Mouse (Mus musculus): ENCODE data around the gene Olfr1161. TPM values are rescaled to one million over a fixed set of nuclear protein-coding genes. Genes with fewer than 3 reads are reported as not detected.

Gene Olfr1161
- polyA plus RNA-seq, 1 experiment, result not detected

- TF ChIP-seq CTCF (conservative IDR thresholded peaks at IDR 0.05; ENCODE audit: insufficient read depth, insufficient read length, low read depth, low read length), result no peak
- TF ChIP-seq POLR2A (IDR thresholded peaks at IDR 0.05; ENCODE audit: low read depth, low read length), result no peak
- H3K27me3 ChIP-seq (replicated peaks; ENCODE audit: control insufficient read depth, insufficient read depth, low read length), result no peaks in the 10 kb centered on the region
- no peak within 1 kb of the TSS for H3K27ac ChIP-seq (ENCODE audit: insufficient read depth, low read depth, low read length)
- no peak within 1 kb of the TSS for H3K4me3 ChIP-seq (ENCODE audit: insufficient read depth, low read depth, low read length)
- no peaks in the 10 kb centered on the region for H3K4me1 ChIP-seq (ENCODE audit: control insufficient read depth, insufficient read depth, low read length)
- DNase-seq, result no peak
- H3K36me3 ChIP-seq (ENCODE audit: control insufficient read depth, insufficient read depth, low read length), result no peaks in the 10 kb centered on the region
These were observed 49.2 kb downstream of the Olfr1161 start, which contains the start of gene Olfr1163 for GRCm38 (mm10) chr2:88071730-88072129. TSS of gene Olfr1163 (minus strand) at chr2:88071830.

Other genes with a start within 250 kb of the Olfr1161 start
- not detected in 2 replicates for gene Olfr152, start 243.3 kb upstream of the Olfr1161 start, polyA plus RNA-seq (2012; rRNA removed)
- not detected in 2 replicates for gene Olfr1143, start 222.2 kb upstream of the Olfr1161 start, polyA plus RNA-seq (2012; rRNA removed)
- not detected in 2 replicates for gene Olfr1145, start 213.0 kb upstream of the Olfr1161 start, polyA plus RNA-seq (2012; rRNA removed)
- gene Olfr1148, start 192.2 kb upstream of the Olfr1161 start, polyA plus RNA-seq (2012; rRNA removed), result not detected in 2 replicates
- not detected in 2 replicates for gene Olfr1150-ps1, start 178.8 kb upstream of the Olfr1161 start, polyA plus RNA-seq (2012; rRNA removed)
- gene Olfr1151, start 166.9 kb upstream of the Olfr1161 start, polyA plus RNA-seq (2012; rRNA removed), result not detected in 2 replicates
- not detected in 2 replicates for gene Olfr1152, start 156.3 kb upstream of the Olfr1161 start, polyA plus RNA-seq (2012; rRNA removed)
- gene Olfr1153, start 127.8 kb upstream of the Olfr1161 start, polyA plus RNA-seq (2012; rRNA removed), result not detected in 2 replicates
- gene Olfr1154, start 117.6 kb upstream of the Olfr1161 start, polyA plus RNA-seq (2012; rRNA removed), result not detected in 2 replicates
- not detected in 2 replicates for gene Olfr1155, start 77.6 kb upstream of the Olfr1161 start, polyA plus RNA-seq (2012; rRNA removed)
- gene Olfr1156, start 69.7 kb upstream of the Olfr1161 start, polyA plus RNA-seq (2012; rRNA removed), result not detected in 2 replicates
- gene Olfr1157, start 54.5 kb upstream of the Olfr1161 start, polyA plus RNA-seq (2012; rRNA removed), result not detected in 2 replicates
- not detected in 2 replicates for gene Olfr74, start 48.1 kb upstream of the Olfr1161 start, polyA plus RNA-seq (2012; rRNA removed)
- not detected in 2 replicates for gene Olfr1158, start 32.7 kb upstream of the Olfr1161 start, polyA plus RNA-seq (2012; rRNA removed)
- not detected in 2 replicates for gene Olfr1160, start 14.5 kb upstream of the Olfr1161 start, polyA plus RNA-seq (2012; rRNA removed)
- not detected in 2 replicates for gene Olfr73, start 14.9 kb downstream of the Olfr1161 start, polyA plus RNA-seq (2012; rRNA removed)
- gene Olfr1162, start 28.4 kb downstream of the Olfr1161 start, polyA plus RNA-seq (2012; rRNA removed), result not detected in 2 replicates
- not detected in 2 replicates for gene Olfr1163, start 49.1 kb downstream of the Olfr1161 start, polyA plus RNA-seq (2012; rRNA removed)
- gene Olfr1164, start 71.2 kb downstream of the Olfr1161 start, polyA plus RNA-seq (2012; rRNA removed), result not detected in 2 replicates
- not detected in 2 replicates for gene Olfr1166, start 105.5 kb downstream of the Olfr1161 start, polyA plus RNA-seq (2012; rRNA removed)
- gene Olfr1167, start 132.4 kb downstream of the Olfr1161 start, polyA plus RNA-seq (2012; rRNA removed), result not detected in 2 replicates
- gene Olfr1168, start 159.1 kb downstream of the Olfr1161 start, polyA plus RNA-seq (2012; rRNA removed), result not detected in 2 replicates
- gene Olfr1170, start 205.6 kb downstream of the Olfr1161 start, polyA plus RNA-seq (2012; rRNA removed), result not detected in 2 replicates

Data from kidney, adult 2 months (tissue).